Mouse (Mus musculus) cortical plate, adult 2 months (tissue): ENCODE measurements around the gene U2af1.

Experiments used
- CTCF ChIP-seq: fragments of 200-500 bp; IDR thresholded peaks from 2 replicates; pipeline ENCODE4 v1.5.1; 2011; ENCODE audit warnings: mild to moderate bottlenecking, control low read depth, low read length; ENCODE audit not compliant: insufficient read depth; ENCODE audit errors: extremely low read depth
- POLR2A ChIP-seq: fragments of 200-500 bp; IDR thresholded peaks from 2 replicates; pipeline ENCODE4 v1.6.1; 2011; ENCODE audit warnings: mild to moderate bottlenecking, low read length, control low read depth; ENCODE audit not compliant: insufficient read depth; ENCODE audit errors: extremely low read depth

GRCm38 (mm10) chr17:31609895-31610294, 48.8 kb downstream of the U2af1 start:
- TF ChIP-seq CTCF: no peak
- TF ChIP-seq POLR2A: no peak
